Mouse (Mus musculus) cerebellum, adult 9-10 months (tissue): ENCODE results near the gene Khdc4.
"Not testable (repeated sequence)": the region's sequence is repeated elsewhere in the genome, so short reads cannot be mapped to it uniquely, and the experiment has no call there.

ENCODE experiments used
- DNase-seq: peaks from one replicate; pipeline ENCODE4 v3.0.0; 2022

Khdc4 gene

DNA sequence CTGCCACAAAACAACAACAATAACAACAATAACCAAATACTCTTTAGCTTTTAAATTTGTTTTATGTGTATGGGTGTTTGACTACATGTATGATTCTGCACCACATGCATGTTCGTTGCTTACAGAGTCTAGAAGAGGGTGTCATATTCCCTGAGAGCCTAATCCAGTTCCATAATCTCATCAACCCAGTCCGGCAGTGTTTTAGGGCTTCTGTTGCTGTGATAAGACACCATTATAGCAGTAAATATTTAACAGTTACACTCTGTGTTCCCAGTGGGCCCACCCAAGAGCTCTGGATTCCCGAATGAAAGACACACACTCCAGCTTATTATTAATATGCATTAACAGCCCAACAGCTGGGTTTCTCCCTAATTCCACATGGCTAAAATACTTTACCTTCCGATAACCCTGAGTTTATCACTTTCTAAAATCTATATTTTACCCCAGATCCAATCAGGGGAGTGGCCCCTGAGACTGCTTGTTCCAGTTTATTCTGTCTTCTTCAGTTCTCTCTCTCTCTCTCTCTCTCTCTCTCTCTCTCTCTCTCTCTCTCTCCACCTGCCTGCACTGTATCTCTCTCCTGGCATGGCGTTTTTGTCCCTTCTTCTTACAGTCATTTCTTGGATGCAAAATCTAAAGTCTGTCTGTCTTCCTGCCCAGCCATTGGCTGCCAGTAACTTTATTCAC is 27.0 kb upstream of the Khdc4 start:
- DNase-seq: no peak

DNA sequence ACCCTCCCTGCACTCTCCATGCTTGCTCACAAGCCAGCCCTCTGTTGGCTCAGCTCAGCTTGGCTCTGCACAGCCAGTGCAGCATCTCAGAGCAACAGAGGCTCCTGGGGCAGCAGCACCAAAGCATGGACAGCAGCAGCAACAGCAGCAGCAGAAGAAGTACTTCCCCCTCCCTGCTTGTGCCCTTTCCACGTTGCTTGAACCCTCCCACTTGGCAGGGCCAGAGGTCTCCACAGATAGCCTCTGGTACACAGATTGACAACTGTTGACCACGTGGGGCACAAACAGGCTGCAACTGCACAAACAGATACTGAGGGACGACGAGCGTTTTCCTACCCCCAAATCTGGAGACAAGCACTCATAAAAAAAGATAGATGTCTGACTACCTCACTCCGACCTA is 25.8 kb upstream of the Khdc4 start:
- DNase-seq: no peak

DNA sequence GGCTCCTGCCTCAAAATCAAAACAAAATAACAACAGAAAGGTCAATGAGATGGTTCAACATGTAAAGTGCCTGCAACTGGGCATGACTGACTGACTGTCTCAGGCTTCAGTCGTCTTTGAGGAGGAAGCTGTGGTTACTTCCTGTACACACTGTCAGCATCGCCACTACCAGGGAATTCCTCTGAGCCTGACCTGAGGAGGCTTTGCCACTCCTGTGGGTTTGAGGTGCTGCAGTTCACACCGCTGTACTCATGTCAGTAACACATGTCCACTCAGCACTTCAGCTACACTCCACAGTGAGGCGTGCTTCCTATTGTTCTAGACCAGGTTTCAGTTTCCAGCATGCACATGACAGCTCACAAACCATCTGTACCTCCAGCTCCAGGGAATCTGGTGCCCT is 21.5 kb upstream of the Khdc4 start:
- no peak for DNase-seq

- DNase-seq: peak; percentile 83
Observed at GRCm38 (mm10) chr3:88677399-88677798, 8.2 kb upstream of the Khdc4 start.

- no peak for DNase-seq
Observed at GRCm38 (mm10) chr3:88683814-88684213, 1.8 kb upstream of the Khdc4 start.

GRCm38 (mm10) chr3:88684236-88684979 is 1.2 kb upstream of the Khdc4 start:
- DNase-seq: peak; percentile 25

DNA sequence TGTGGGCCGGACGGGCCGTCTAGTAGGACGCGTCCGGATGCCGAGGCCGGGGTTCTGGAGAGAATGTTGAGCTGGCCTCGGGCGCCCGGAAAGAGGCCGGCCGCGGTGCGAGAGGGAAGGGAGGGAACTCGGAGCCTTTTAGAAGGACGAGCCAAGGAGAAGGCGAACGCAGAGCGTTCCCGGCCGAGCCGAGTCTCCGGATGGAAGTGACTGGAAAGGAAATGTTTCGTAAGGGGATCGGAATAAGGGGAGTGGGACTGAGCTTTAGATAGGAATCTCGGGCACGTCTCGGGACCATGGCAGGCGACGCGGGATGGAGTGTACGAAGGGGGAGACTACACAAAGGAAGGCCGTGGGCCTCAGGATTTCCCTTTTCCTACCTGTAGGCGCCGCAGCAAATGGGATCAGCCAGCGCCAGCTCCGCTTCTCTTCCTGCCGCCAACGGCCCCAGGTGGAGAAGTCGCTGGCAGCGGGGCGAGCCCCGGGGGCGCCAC is 402 bp downstream of the Khdc4 start:
- DNase-seq: no peak

DNA sequence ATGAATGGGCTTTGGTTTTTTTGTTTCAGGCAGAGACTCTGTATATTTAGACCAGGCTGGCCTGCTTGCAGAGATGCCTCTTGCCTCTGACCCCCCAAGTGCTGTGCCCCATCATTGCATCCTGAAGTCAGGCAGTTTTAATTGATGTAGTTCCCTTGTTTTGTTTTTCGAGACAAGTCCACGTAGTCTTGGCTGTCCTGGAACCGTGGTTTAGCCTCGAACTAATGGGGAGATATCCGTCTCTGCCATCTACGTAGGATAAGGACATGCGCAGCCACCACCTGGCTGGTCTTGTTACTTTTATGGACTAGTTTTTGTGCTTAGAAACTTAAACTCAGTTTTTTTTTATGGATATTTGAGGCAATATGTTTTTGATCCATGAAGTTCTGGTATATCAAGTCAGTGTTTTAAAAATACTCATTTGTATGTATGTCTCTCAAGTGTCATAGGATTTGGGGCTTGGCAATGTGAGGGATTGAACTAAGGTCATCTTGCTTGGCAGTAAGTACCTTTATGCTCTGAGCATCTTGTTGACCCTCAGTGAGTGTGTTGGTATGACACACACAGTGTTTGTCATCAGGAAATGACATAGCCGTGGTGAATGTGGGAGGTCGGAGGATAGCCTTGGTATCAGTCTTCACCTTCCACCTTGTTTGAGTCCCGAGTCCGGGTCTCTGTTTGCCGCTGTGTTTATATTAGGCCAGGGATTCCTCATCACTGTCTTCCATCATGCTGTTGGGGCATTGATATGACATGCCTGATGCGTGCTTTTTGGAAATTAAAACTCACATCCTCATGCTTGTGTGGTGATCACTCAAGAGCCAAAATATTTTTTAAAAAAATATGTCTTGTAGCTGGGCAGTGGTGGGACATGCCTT is 1.4 kb downstream of the Khdc4 start:
- no peak for DNase-seq

- no peak for DNase-seq
Observed at GRCm38 (mm10) chr3:88689079-88689478, 3.5 kb downstream of the Khdc4 start.

DNA sequence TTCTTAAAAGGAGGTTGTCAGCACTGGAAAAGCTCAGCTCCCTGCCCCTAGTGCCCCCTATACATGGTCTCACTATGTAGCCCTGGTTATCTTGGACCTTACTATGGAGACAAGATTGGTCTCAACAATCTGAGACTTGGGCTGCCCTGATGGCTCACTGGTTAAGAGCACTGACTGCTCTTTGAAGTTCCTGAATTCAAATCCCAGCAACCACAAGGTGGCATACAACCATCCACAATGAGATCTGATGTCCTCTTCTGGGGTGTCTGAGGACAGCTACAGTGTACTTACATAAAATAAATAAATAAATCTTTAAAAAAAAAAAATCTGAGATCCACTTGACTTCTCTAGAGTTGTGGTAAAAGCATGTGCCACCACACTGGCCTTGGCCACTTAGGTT is 9.9 kb downstream of the Khdc4 start:
- no peak for DNase-seq

GRCm38 (mm10) chr3:88698051-88698450 is 12.4 kb downstream of the Khdc4 start:
- DNase-seq: no peak

- no peak for DNase-seq
Observed at GRCm38 (mm10) chr3:88698834-88699233, 13.2 kb downstream of the Khdc4 start.

DNA sequence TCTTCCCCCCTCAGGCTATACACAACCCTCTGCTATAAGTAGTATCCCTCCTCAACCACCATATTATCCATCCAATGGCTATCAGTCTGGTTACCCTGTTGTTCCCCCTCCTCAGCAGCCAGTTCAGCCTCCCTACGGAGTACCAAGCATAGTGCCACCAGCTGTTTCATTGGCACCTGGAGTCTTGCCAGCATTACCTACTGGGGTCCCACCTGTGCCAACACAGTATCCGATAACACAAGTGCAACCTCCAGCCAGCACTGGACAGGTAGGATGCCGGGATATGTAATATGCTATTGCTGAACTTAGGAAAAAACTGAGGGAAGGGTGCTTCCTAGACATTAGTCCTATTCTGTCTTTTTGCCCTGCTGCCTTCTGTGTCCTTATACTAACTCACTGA is 14.6 kb downstream of the Khdc4 start:
- no peak for DNase-seq

GRCm38 (mm10) chr3:88701222-88701621 is 15.6 kb downstream of the Khdc4 start:
- no peak for DNase-seq

DNA sequence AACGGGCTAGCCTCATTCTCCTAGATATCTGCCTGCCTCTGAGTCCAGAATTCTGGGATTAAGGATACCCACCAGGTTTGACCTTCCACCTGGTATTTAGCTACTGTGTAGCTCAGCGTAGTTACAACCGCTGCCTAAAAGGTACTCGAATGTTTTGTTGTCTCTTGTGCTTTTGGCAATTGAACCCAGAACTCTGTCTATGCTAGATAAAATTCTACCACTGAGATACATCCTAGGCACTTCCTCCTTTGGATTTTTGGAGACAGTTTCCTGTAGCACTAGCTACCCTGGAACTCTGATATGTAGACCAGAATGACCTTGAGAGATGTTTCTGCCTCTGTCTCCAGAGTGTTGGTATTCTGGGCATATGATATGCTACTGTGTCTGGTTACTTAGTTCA is 28.1 kb downstream of the Khdc4 start:
- no peak for DNase-seq

DNA sequence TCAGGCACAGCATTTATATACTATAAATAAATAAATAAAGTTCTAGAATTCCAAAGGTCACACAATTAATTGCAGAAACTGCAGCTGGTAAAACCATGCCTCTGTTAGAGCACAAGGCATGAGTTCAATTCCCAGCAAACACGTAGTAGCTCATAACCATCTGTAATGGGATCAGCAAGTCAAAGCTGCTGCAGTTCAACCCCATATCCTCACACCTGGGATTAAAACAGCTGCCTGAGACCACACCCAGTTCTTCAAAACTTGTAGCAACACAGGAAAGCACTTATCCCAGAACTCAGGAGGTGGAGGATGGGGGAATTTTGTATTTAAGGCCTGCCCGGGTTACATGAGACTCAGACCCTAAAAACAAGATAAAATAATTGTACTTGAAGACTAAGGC is 29.1 kb downstream of the Khdc4 start:
- DNase-seq: no peak

- DNase-seq: not testable (repeated sequence)
Observed at GRCm38 (mm10) chr3:88715716-88716115, 30.1 kb downstream of the Khdc4 start.

DNA sequence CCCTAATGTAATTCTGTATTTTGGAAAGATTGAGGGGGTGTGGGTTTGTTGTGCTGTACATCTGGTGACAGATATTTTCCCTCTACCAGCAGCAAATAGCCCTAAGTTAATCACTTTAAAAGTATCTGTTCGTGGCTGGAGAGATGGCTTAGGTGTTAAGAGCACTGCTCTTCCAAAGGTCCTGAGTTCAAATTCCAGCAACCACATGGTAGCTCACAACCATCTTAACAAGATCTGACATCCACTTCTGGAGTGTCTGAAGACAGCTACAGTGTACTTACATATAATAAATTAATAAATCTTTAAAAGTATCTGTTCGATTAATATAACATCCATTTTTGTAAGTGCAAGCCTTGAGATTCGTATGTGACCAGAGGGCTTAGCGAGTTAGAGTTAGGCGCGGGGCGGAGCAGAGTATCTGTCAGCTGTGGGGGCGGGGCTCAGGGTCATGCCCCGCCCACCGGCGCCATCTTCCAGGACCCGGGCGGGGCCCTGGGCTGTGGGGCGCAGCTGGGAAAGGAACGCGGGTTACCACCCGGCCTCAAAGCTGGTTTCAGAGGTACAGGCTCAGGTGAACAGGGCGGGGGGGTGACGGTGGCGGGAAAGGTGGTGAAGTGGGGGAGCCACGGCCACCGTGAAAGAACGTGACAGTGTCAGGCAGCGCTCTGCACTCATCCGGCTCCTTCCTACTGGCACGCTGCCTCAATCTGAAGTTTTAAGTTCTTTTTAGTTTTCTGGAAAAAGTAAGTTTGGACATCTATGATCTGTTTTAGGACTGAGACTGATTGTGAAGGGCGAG is 31.0 kb downstream of the Khdc4 start, which contains the start of gene Rit1:
Gene Rit1, plus strand, starts transcription at position 440 of the 799 bp plus-strand sequence.
- peak; percentile 84 for DNase-seq

GRCm38 (mm10) chr3:88717198-88717798 is 31.7 kb downstream of the Khdc4 start:
- no peak for DNase-seq

DNA sequence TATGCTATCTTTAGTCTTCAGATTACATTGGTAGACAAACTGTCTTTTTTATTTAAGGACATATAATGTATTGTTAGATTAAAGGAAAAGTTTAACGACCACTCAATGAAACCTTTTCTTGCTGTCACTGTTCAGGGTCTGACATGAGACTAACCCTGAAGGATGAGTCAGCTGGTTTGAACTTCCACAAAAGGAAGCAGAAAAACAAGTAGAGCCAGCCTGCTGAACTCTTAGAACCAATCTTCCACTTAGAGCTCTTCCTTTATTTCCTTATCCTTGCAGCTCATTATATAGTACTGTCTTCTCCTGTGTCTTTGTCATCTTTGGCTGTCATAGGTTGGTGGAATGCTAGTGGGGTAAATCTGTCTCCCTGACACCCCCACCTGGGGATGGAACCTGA is 32.2 kb downstream of the Khdc4 start:
- DNase-seq: no peak

GRCm38 (mm10) chr3:88719098-88719497 is 33.5 kb downstream of the Khdc4 start:
- peak; percentile 30 for DNase-seq

DNA sequence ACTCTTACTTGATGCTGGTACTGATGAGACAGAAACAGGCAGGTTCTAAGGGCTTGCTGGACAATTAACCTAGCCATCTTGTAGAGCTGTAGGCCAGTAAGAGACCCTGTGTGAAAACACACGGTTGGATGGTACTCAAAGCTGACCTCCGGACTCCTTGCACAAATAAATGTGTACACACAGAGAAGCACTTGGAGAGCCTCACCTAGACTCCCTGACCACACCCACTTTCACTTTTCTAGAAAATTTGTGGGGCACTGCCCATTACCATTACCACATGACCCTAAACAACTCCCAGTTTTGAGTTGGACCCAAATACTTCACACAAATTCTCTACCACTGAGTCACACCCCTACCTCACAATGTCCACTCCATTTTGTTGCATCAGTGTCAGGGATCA is 51.0 kb downstream of the Khdc4 start:
- no peak for DNase-seq
